Mouse (Mus musculus): Measurements from ENCODE around the gene Proca1. TPM values are rescaled to one million over a fixed set of nuclear protein-coding genes. Genes with fewer than 3 reads are reported as not detected.

The Proca1 gene
- polyA plus RNA-seq, 1 experiment from 2014 or later: 2.9 TPM

GRCm38 (mm10) chr11:78245627-78246317 is 52.6 kb downstream of the Proca1 start, which contains the start of the genes Sdf2 and Supt6:
Gene Sdf2 (plus strand): TSS chr11:78245746.
Gene Supt6 (minus strand): TSS chr11:78245987.
- peak within 1 kb of the TSS; percentile 95 for H3K27ac ChIP-seq (replicated peaks)
- peaks cover 41% of the 10 kb centered on the region for H3K4me1 ChIP-seq
- H3K27me3 ChIP-seq (replicated peaks): no peaks in the 10 kb centered on the region
- H3K4me2 ChIP-seq: peak within 1 kb of the TSS; percentile 91
- peak within 1 kb of the TSS; percentile 99 for H3K9ac ChIP-seq
- WGBS: under 1% methylated on average over 50 of the region's 50 CpGs
- H3K9me3 ChIP-seq: no peaks in the 10 kb centered on the region
- ATAC-seq (ENCODE audit: extremely low read depth, insufficient number of reproducible peaks, low FRiP score, low TSS enrichment): peak; percentile 84
- H3K4me3 ChIP-seq: peak within 1 kb of the TSS; percentile 99
- peaks cover 12% of the 10 kb centered on the region for H3K36me3 ChIP-seq

GRCm38 (mm10) chr11:78246318-78247011 is 53.3 kb downstream of the Proca1 start:
- no peak for ATAC-seq (ENCODE audit: extremely low read depth, insufficient number of reproducible peaks, low FRiP score, low TSS enrichment)
- Histone ChIP-seq H3K27ac (replicated peaks) (peak overlapping the region; percentile 95), H3K9ac (peak overlapping the region; percentile 99), H3K9me3 (no peaks in the 10 kb centered on the region), H3K36me3 (peaks cover 16% of the 10 kb centered on the region), H3K4me3 (peak overlapping the region; percentile 99), H3K27me3 (replicated peaks) (no peaks in the 10 kb centered on the region), H3K4me1 (peaks cover 41% of the 10 kb centered on the region), H3K4me2 (peak overlapping the region; percentile 91)
- 44% methylated on average over 7 of the region's 7 CpGs for WGBS

- Histone ChIP-seq H3K4me3 (peak overlapping the region; percentile 99), H3K27ac (replicated peaks) (no peak overlapping the region), H3K9ac (peak overlapping the region; percentile 99)
These were observed 53.8 kb downstream of the Proca1 start for GRCm38 (mm10) chr11:78247012-78247348.

GRCm38 (mm10) chr11:78247727-78248140 is 54.5 kb downstream of the Proca1 start:
- no peak for ATAC-seq (ENCODE audit: extremely low read depth, insufficient number of reproducible peaks, low FRiP score, low TSS enrichment)
- Histone ChIP-seq H3K4me3 (no peak overlapping the region), H3K9me3 (no peaks in the 10 kb centered on the region), H3K27ac (replicated peaks) (no peak overlapping the region), H3K27me3 (replicated peaks) (no peaks in the 10 kb centered on the region), H3K4me1 (peaks cover 36% of the 10 kb centered on the region), H3K9ac (no peak overlapping the region), H3K36me3 (peaks cover 29% of the 10 kb centered on the region), H3K4me2 (0 out of 2 replicates have a peak overlapping the region, but pooled peaks have one; percentile 91)
- WGBS: 64% methylated on average over 4 of the region's 4 CpGs

More at GRCm38 (mm10) chr11:78247012-78247348, 53.8 kb downstream of the Proca1 start:
- WGBS: 46% methylated on average over 3 of the region's 3 CpGs
- no peaks in the 10 kb centered on the region for H3K9me3 ChIP-seq
- peaks cover 21% of the 10 kb centered on the region for H3K36me3 ChIP-seq
- H3K27me3 ChIP-seq (replicated peaks): no peaks in the 10 kb centered on the region
- H3K4me1 ChIP-seq: peaks cover 40% of the 10 kb centered on the region
- H3K4me2 ChIP-seq: peak overlapping the region; percentile 91
- no peak for ATAC-seq (ENCODE audit: extremely low read depth, insufficient number of reproducible peaks, low FRiP score, low TSS enrichment)

Small RNA genes within 50 kb of the gene (microRNA-seq; reads per million reads assigned to microRNA genes)
- not detected for gene Mir7653

Other genes starting within 250 kb of the Proca1 start
- gene Phf12, start 210.6 kb upstream of the Proca1 start, polyA plus RNA-seq (2015; fragmentation: Nextera tagmentation; extraction: Ambion mirVana): 8.6 and 9.9 TPM in 2 replicates
- gene Dhrs13, start 161.1 kb upstream of the Proca1 start, polyA plus RNA-seq (2015; fragmentation: Nextera tagmentation; extraction: Ambion mirVana): 13.2 and 14.1 TPM in 2 replicates
- 71.8 and 83.9 TPM in 2 replicates for gene Flot2, start 155.5 kb upstream of the Proca1 start, polyA plus RNA-seq (2015; fragmentation: Nextera tagmentation; extraction: Ambion mirVana)
- gene Eral1, start 113.0 kb upstream of the Proca1 start, polyA plus RNA-seq (2015; fragmentation: Nextera tagmentation; extraction: Ambion mirVana): 23.6 and 24.3 TPM in 2 replicates
- 16.5 and 17.7 TPM in 2 replicates for gene Fam222b, start 98.7 kb upstream of the Proca1 start, polyA plus RNA-seq (2015; fragmentation: Nextera tagmentation; extraction: Ambion mirVana)
- 41.2 and 43.0 TPM in 2 replicates for gene Traf4, start 27.8 kb upstream of the Proca1 start, polyA plus RNA-seq (2015; fragmentation: Nextera tagmentation; extraction: Ambion mirVana)
- 12.7 and 13.2 TPM in 2 replicates for gene Nek8, start 16.7 kb upstream of the Proca1 start, polyA plus RNA-seq (2015; fragmentation: Nextera tagmentation; extraction: Ambion mirVana)
- 14.3 and 14.7 TPM in 2 replicates for gene Tlcd1, start 16.7 kb upstream of the Proca1 start, polyA plus RNA-seq (2015; fragmentation: Nextera tagmentation; extraction: Ambion mirVana)
- gene Rpl23a, start 9.8 kb upstream of the Proca1 start, polyA plus RNA-seq (2015; fragmentation: Nextera tagmentation; extraction: Ambion mirVana): 833 and 868 TPM in 2 replicates
- gene Rab34, start 5.0 kb upstream of the Proca1 start, polyA plus RNA-seq (2015; fragmentation: Nextera tagmentation; extraction: Ambion mirVana): 57.5 and 60.9 TPM in 2 replicates
- 54.1 and 60.7 TPM in 2 replicates for gene Sdf2, start 52.4 kb downstream of the Proca1 start, polyA plus RNA-seq (2015; fragmentation: Nextera tagmentation; extraction: Ambion mirVana)
- gene Supt6, start 52.6 kb downstream of the Proca1 start, polyA plus RNA-seq (2015; fragmentation: Nextera tagmentation; extraction: Ambion mirVana): 16.6 and 17.0 TPM in 2 replicates
- gene 2610507B11Rik, start 68.4 kb downstream of the Proca1 start, polyA plus RNA-seq (2015; fragmentation: Nextera tagmentation; extraction: Ambion mirVana): 56.4 and 59.8 TPM in 2 replicates
- 0.20 and 0.29 TPM in 2 replicates for gene BC030499, start 97.4 kb downstream of the Proca1 start, polyA plus RNA-seq (2015; fragmentation: Nextera tagmentation; extraction: Ambion mirVana)
- gene Spag5, start 108.1 kb downstream of the Proca1 start, polyA plus RNA-seq (2015; fragmentation: Nextera tagmentation; extraction: Ambion mirVana): 24.5 and 25.5 TPM in 2 replicates
- 22.1 and 22.5 TPM in 2 replicates for gene Aldoc, start 129.6 kb downstream of the Proca1 start, polyA plus RNA-seq (2015; fragmentation: Nextera tagmentation; extraction: Ambion mirVana)
- gene Pigs, start 135.0 kb downstream of the Proca1 start, polyA plus RNA-seq (2015; fragmentation: Nextera tagmentation; extraction: Ambion mirVana): 65.9 and 66.6 TPM in 2 replicates
- 42.8 and 44.6 TPM in 2 replicates for gene Unc119, start 150.1 kb downstream of the Proca1 start, polyA plus RNA-seq (2015; fragmentation: Nextera tagmentation; extraction: Ambion mirVana)
- 0.04 and 0.44 TPM in 2 replicates for gene Foxn1, start 193.2 kb downstream of the Proca1 start, polyA plus RNA-seq (2015; fragmentation: Nextera tagmentation; extraction: Ambion mirVana)
- gene Slc13a2, start 228.8 kb downstream of the Proca1 start, polyA plus RNA-seq (2015; fragmentation: Nextera tagmentation; extraction: Ambion mirVana): not detected in 2 replicates

All from heart, embryonic 13.5 days (tissue).